Comparison of ENCODE assay signal across 7 mouse cellular contexts in the genomic region with DNA sequence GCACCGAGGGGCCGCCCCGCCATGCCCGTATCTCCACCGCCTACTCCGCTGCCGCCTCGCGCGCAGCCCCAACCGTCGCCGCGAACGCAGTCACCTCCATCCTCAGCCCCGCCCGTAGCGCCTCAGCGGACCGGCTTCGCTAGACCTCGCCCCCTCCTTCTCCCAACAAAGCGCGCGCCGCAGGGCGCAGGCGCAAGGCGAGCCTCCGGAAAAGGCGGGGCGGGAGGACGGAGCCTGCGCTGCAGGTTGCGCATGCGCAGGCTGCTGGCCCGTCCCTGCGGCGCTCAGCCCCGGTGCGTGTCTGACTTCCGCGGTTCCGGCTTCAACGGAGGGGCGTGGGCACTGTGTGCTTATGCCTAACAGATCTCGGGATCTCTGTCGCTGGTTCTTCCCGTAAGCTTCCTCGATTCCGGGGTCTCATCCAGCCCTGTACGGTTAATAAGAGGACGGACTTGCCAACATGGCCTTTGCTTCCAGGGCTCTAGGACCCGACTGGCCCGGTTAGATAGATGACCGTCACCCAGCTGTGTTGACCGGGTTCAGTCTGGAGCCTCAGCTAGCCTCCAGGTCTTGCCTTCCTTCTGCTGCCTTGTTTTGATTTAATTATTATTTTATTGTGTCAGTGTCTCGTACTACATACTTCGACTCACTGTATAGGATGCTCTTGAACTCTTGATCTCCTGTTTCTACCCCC. TPM values are rescaled to one million over a fixed set of nuclear protein-coding genes. Genes with fewer than 3 reads are reported as not detected.
DNase-seq lines count a peak whose midpoint lies in the region; ATAC-seq lines count a peak whose summit lies in the region.

Gmcl1 (minus strand) TSS at position 201 of the 694 bp plus-strand sequence.

- H3K36me3 ChIP-seq in embryonic facial prominence, embryonic 11.5 days (replicated peaks; ENCODE audit: control insufficient read depth, insufficient read depth, low read depth, low read length): no peaks in the 10 kb centered on the region
- no peaks in the 10 kb centered on the region for H3K36me3 ChIP-seq in limb, embryonic 10.5 days
- no peaks in the 10 kb centered on the region for H3K36me3 ChIP-seq in midbrain, embryonic 13.5 days

- H3K4me3 ChIP-seq in embryonic facial prominence, embryonic 11.5 days (ENCODE audit: low read depth, low read length): peak within 1 kb of the TSS; percentile 47
- peak within 1 kb of the TSS; percentile 83 for H3K4me3 ChIP-seq in limb, embryonic 10.5 days
- peak within 1 kb of the TSS; percentile 98 for H3K4me3 ChIP-seq in midbrain, embryonic 13.5 days (replicated peaks)

- peak within 1 kb of the TSS; percentile 76 for H3K4me2 ChIP-seq in embryonic facial prominence, embryonic 11.5 days (ENCODE audit: low read depth, low read length)
- peak within 1 kb of the TSS; percentile 84 for H3K4me2 ChIP-seq in midbrain, embryonic 13.5 days (replicated peaks)

- peak; percentile 94 for ATAC-seq in embryonic facial prominence, embryonic 11.5 days (replicated peaks; ENCODE audit: insufficient number of reproducible peaks, low FRiP score, low TSS enrichment, low read depth)
- peak; percentile 88 for ATAC-seq in granulocyte monocyte progenitor cell, adult 5-6 weeks (replicated peaks; ENCODE audit: poor library complexity, severe bottlenecking)
- peak; percentile 95 for ATAC-seq in midbrain, embryonic 13.5 days

- H3K4me1 ChIP-seq in embryonic facial prominence, embryonic 11.5 days (ENCODE audit: control insufficient read depth, insufficient read depth, low read length): no peaks in the 10 kb centered on the region
- H3K4me1 ChIP-seq in limb, embryonic 10.5 days: peaks cover 21% of the 10 kb centered on the region
- peaks cover 34% of the 10 kb centered on the region for H3K4me1 ChIP-seq in midbrain, embryonic 13.5 days (replicated peaks)

- H3K27me3 ChIP-seq in embryonic facial prominence, embryonic 11.5 days (ENCODE audit: control insufficient read depth, insufficient read depth, low read length): no peaks in the 10 kb centered on the region
- H3K27me3 ChIP-seq in limb, embryonic 10.5 days (ENCODE audit: low read depth, poor library complexity, severe bottlenecking): no peaks in the 10 kb centered on the region
- no peaks in the 10 kb centered on the region for H3K27me3 ChIP-seq in midbrain, embryonic 13.5 days

- H3K9ac ChIP-seq in embryonic facial prominence, embryonic 11.5 days (replicated peaks; ENCODE audit: low read length): peak within 1 kb of the TSS; percentile 76
- peak within 1 kb of the TSS; percentile 97 for H3K9ac ChIP-seq in midbrain, embryonic 13.5 days (replicated peaks)

- no peaks in the 10 kb centered on the region for H3K9me3 ChIP-seq in embryonic facial prominence, embryonic 11.5 days (replicated peaks; ENCODE audit: control insufficient read depth, low read length)
- H3K9me3 ChIP-seq in limb, embryonic 10.5 days (replicated peaks): no peaks in the 10 kb centered on the region
- no peaks in the 10 kb centered on the region for H3K9me3 ChIP-seq in midbrain, embryonic 13.5 days

- peak; percentile 97 for DNase-seq in adrenal gland, postnatal 14 days
- peak; percentile 98 for DNase-seq in embryonic facial prominence, embryonic 11.5 days (ENCODE audit: low spot score)
- DNase-seq in kidney, adult 11 months: peak; percentile 89
- DNase-seq in limb, embryonic 10.5 days (ENCODE audit: low spot score): peak; percentile 96
- DNase-seq in spleen, adult 12 weeks (ENCODE audit: low spot score): peak; percentile 96

- under 1% methylated on average over 45 of the region's 59 CpGs for WGBS in embryonic facial prominence, embryonic 11.5 days
- WGBS in limb, embryonic 10.5 days: under 1% methylated on average over 59 of the region's 59 CpGs
- WGBS in midbrain, embryonic 13.5 days: under 1% methylated on average over 57 of the region's 59 CpGs

- H3K27ac ChIP-seq in embryonic facial prominence, embryonic 11.5 days (replicated peaks; ENCODE audit: low read depth, low read length): peak within 1 kb of the TSS; percentile 66
- peak within 1 kb of the TSS; percentile 89 for H3K27ac ChIP-seq in limb, embryonic 10.5 days
- peak within 1 kb of the TSS; percentile 96 for H3K27ac ChIP-seq in midbrain, embryonic 13.5 days

RNA-seq across cellular contexts. Expression of gene Gmcl1, which starts in this region (rescaled TPM):
- total RNA-seq in adrenal gland, postnatal 14 days (2021): 13.7 and 16.2 TPM in 2 replicates
- 49.3 and 57.4 TPM in 2 replicates for polyA plus RNA-seq in embryonic facial prominence, embryonic 11.5 days (2014; fragmentation: Nextera tagmentation; extraction: Ambion mirVana)
- total RNA-seq in granulocyte monocyte progenitor cell, adult 5-6 weeks (2014; fragmentation: Nextera tagmentation): 28.3 and 31.7 TPM in 2 replicates
- total RNA-seq in granulocyte monocyte progenitor cell, adult 5-6 weeks (2017): 32.0 and 33.9 TPM in 2 replicates
- 34.1 and 39.0 TPM in 2 replicates for polyA plus RNA-seq in limb, embryonic 10.5 days (2016; fragmentation: Nextera tagmentation; extraction: Ambion mirVana)
- polyA plus RNA-seq in midbrain, embryonic 13.5 days (2015; fragmentation: Nextera tagmentation; extraction: Ambion mirVana): 36.0 and 41.0 TPM in 2 replicates

Comparison
In these comparisons a context has a peak if more than half of its experiments do, and no peak if none do; other contexts are left out.
1. Peak in every context shown above with its lines: DNase-seq, ATAC-seq, H3K4me3 ChIP-seq and H3K27ac ChIP-seq.
2. H3K4me3 ChIP-seq: peak in every context shown above with its lines; median percentile 98 in midbrain, embryonic 13.5 days; 83 in limb, embryonic 10.5 days; 47 in embryonic facial prominence, embryonic 11.5 days.